Mouse (Mus musculus): ENCODE measurements at regions not wholly inside any gene's neighbourhood (a gene's known extent, or its start where the extent isn't known, plus 50 kb on each side); places are given as distances from the start of the nearest gene placed in this dataset.

DNA sequence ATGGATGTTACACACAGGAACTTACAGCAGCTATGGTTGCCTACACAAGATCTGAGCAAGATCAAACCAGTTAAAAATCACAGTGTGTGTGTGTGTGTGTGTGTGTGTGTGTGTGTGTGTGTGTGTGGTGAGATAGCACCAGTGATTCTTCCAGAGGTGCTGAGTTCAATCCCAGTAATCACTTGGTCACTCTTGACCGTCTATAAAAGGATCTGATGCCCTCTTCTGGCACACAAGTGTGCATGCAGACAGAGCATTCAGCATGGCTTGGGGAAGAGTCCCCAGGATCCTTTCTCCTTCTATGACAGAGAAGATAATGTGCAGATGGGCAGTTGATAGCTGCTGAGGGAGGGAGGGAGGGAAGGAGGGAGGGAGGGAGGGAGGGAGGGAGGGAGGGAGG, 274.4 kb upstream of the Pkn2 start:
- Histone ChIP-seq H3K9me3 (ENCODE audit: control insufficient read depth, low read length) (no peaks in the 10 kb centered on the region), H3K4me3 (ENCODE audit: low read depth, low read length) (no peak overlapping the region), H3K27ac (replicated peaks) (no peak overlapping the region), H3K36me3 (ENCODE audit: control insufficient read depth, insufficient read depth, low read length) (no peaks in the 10 kb centered on the region), H3K27me3 (ENCODE audit: control insufficient read depth, insufficient read depth, low read length) (no peaks in the 10 kb centered on the region), H3K4me1 (replicated peaks; ENCODE audit: control insufficient read depth, insufficient read depth) (no peaks in the 10 kb centered on the region), H3K9ac (ENCODE audit: low read length) (no peak overlapping the region), H3K4me2 (replicated peaks; ENCODE audit: low read depth) (no peak overlapping the region)
- DNase-seq (ENCODE audit: low spot score) (no peak), ATAC-seq (ENCODE audit: low FRiP score, low TSS enrichment) (no peak)
- TF ChIP-seq CTCF (IDR thresholded peaks at IDR 0.05; ENCODE audit: low read depth) (peak; percentile 57), EP300 (optimal IDR thresholded peaks at IDR 0.05) (no peak)
- 48% methylated on average over 1 of the region's 1 CpGs for WGBS

GRCm38 (mm10) chr3:143155556-143155955, 273.8 kb upstream of the Pkn2 start:
- Histone ChIP-seq H3K9me3 (ENCODE audit: control insufficient read depth, low read length) (no peaks in the 10 kb centered on the region), H3K4me1 (replicated peaks; ENCODE audit: control insufficient read depth, insufficient read depth) (no peaks in the 10 kb centered on the region), H3K9ac (ENCODE audit: low read length) (no peak overlapping the region), H3K27me3 (ENCODE audit: control insufficient read depth, insufficient read depth, low read length) (no peaks in the 10 kb centered on the region), H3K36me3 (ENCODE audit: control insufficient read depth, insufficient read depth, low read length) (no peaks in the 10 kb centered on the region), H3K4me2 (replicated peaks; ENCODE audit: low read depth) (no peak overlapping the region), H3K27ac (replicated peaks) (no peak overlapping the region), H3K4me3 (ENCODE audit: low read depth, low read length) (no peak overlapping the region)
- TF ChIP-seq EP300 (optimal IDR thresholded peaks at IDR 0.05): no peak
- no peak for TF ChIP-seq CTCF (IDR thresholded peaks at IDR 0.05; ENCODE audit: low read depth)
- WGBS: 61% methylated on average over 1 of the region's 1 CpGs
- DNase-seq (ENCODE audit: low spot score) (no peak), ATAC-seq (ENCODE audit: low FRiP score, low TSS enrichment) (no peak)

GRCm38 (mm10) chr3:143147471-143147870, 265.7 kb upstream of the Pkn2 start:
- Histone ChIP-seq H3K9me3 (ENCODE audit: control insufficient read depth, low read length) (no peaks in the 10 kb centered on the region), H3K4me1 (replicated peaks; ENCODE audit: control insufficient read depth, insufficient read depth) (no peaks in the 10 kb centered on the region), H3K36me3 (ENCODE audit: control insufficient read depth, insufficient read depth, low read length) (no peaks in the 10 kb centered on the region), H3K27me3 (ENCODE audit: control insufficient read depth, insufficient read depth, low read length) (no peaks in the 10 kb centered on the region), H3K27ac (replicated peaks) (no peak overlapping the region), H3K4me3 (ENCODE audit: low read depth, low read length) (no peak overlapping the region), H3K4me2 (replicated peaks; ENCODE audit: low read depth) (no peak overlapping the region), H3K9ac (ENCODE audit: low read length) (no peak overlapping the region)
- 77% methylated on average over 8 of the region's 8 CpGs for WGBS
- DNase-seq (ENCODE audit: low spot score): no peak
- ATAC-seq (ENCODE audit: low FRiP score, low TSS enrichment): no peak
- TF ChIP-seq EP300 (optimal IDR thresholded peaks at IDR 0.05) (no peak), CTCF (IDR thresholded peaks at IDR 0.05; ENCODE audit: low read depth) (no peak)

DNA sequence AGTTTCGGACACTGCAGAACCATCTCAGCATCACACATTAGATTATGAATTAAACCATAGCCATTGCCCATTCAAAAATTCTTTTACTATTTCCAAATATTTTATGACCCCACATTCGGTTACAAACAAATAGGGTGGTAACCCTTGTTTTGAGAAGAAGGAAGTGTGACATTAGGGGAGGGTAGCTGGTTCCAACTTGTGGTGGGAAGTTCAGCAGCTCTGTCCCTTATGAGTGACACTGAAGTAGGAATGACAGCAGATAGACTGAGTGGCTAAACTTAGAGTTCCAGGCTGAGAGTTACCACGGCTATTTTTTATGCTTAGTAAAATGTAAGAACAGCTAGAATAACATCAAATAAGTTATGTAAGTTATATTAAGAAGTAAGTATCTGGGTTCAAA, 257.1 kb upstream of the Pkn2 start:
- WGBS: 87% methylated on average over 3 of the region's 3 CpGs
- TF ChIP-seq EP300 (optimal IDR thresholded peaks at IDR 0.05) (no peak), CTCF (IDR thresholded peaks at IDR 0.05; ENCODE audit: low read depth) (no peak)
- H3K4me2 ChIP-seq (replicated peaks; ENCODE audit: low read depth): no peak overlapping the region
- H3K4me3 ChIP-seq (ENCODE audit: low read depth, low read length): no peak overlapping the region
- DNase-seq (ENCODE audit: low spot score) (no peak), ATAC-seq (ENCODE audit: low FRiP score, low TSS enrichment) (no peak)
- H3K9ac ChIP-seq (ENCODE audit: low read length): no peak overlapping the region
- H3K27me3 ChIP-seq (ENCODE audit: control insufficient read depth, insufficient read depth, low read length): no peaks in the 10 kb centered on the region
- H3K9me3 ChIP-seq (ENCODE audit: control insufficient read depth, low read length): no peaks in the 10 kb centered on the region
- no peak overlapping the region for H3K27ac ChIP-seq (replicated peaks)
- H3K36me3 ChIP-seq (ENCODE audit: control insufficient read depth, insufficient read depth, low read length): no peaks in the 10 kb centered on the region
- H3K4me1 ChIP-seq (replicated peaks; ENCODE audit: control insufficient read depth, insufficient read depth): no peaks in the 10 kb centered on the region

- 81% methylated on average over 2 of the region's 2 CpGs for WGBS
- Histone ChIP-seq H3K36me3 (ENCODE audit: control insufficient read depth, insufficient read depth, low read length) (no peaks in the 10 kb centered on the region), H3K9me3 (ENCODE audit: control insufficient read depth, low read length) (no peaks in the 10 kb centered on the region), H3K4me3 (ENCODE audit: low read depth, low read length) (no peak overlapping the region), H3K4me1 (replicated peaks; ENCODE audit: control insufficient read depth, insufficient read depth) (no peaks in the 10 kb centered on the region), H3K4me2 (replicated peaks; ENCODE audit: low read depth) (no peak overlapping the region), H3K9ac (ENCODE audit: low read length) (no peak overlapping the region), H3K27me3 (ENCODE audit: control insufficient read depth, insufficient read depth, low read length) (no peaks in the 10 kb centered on the region), H3K27ac (replicated peaks) (no peak overlapping the region)
- DNase-seq (ENCODE audit: low spot score) (no peak), ATAC-seq (ENCODE audit: low FRiP score, low TSS enrichment) (no peak)
- TF ChIP-seq EP300 (optimal IDR thresholded peaks at IDR 0.05) (no peak), CTCF (IDR thresholded peaks at IDR 0.05; ENCODE audit: low read depth) (no peak)
Observed at GRCm38 (mm10) chr3:143134528-143134927, 252.7 kb upstream of the Pkn2 start.

DNA sequence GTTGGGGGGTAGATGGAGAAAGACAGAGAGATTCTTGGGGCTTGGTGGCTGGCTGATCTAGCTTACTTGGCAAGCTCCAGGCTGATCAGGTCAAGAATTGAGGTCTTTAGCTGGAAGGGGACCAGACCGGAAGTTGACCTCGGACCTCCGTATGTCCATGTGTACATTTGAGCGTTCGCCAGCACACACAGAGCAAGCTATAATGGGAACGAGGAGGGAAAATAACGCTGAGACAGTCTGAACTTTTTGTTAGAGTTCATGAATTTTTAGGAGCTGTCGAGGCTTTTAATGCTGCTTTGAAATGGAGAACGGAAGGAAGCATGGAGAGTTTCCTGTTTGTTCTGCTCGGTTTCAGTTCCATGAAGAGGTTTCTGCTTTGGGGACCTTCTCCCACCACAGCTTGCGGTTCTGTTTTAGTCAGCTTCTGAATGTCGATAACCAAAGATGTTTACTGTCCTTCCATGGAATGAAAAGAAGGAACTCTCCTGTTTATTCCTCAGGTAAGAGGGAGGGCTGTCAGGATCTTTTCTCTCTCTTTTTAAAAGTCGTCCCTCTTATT, 226.0 kb upstream of the Pkn2 start:
- H3K4me2 ChIP-seq (replicated peaks; ENCODE audit: low read depth): no peak overlapping the region
- H3K27ac ChIP-seq (replicated peaks): 0 out of 2 replicates have a peak overlapping the region, but pooled peaks have one; percentile 8
- no peaks in the 10 kb centered on the region for H3K36me3 ChIP-seq (ENCODE audit: control insufficient read depth, insufficient read depth, low read length)
- no peaks in the 10 kb centered on the region for H3K9me3 ChIP-seq (ENCODE audit: control insufficient read depth, low read length)
- 43% methylated on average over 13 of the region's 13 CpGs for WGBS
- no peak for DNase-seq (ENCODE audit: low spot score)
- no peak overlapping the region for H3K9ac ChIP-seq (ENCODE audit: low read length)
- H3K4me1 ChIP-seq (replicated peaks; ENCODE audit: control insufficient read depth, insufficient read depth): no peaks in the 10 kb centered on the region
- TF ChIP-seq EP300 (optimal IDR thresholded peaks at IDR 0.05) (no peak), CTCF (IDR thresholded peaks at IDR 0.05; ENCODE audit: low read depth) (no peak)
- H3K4me3 ChIP-seq (ENCODE audit: low read depth, low read length): no peak overlapping the region
- no peak for ATAC-seq (ENCODE audit: low FRiP score, low TSS enrichment)
- no peaks in the 10 kb centered on the region for H3K27me3 ChIP-seq (ENCODE audit: control insufficient read depth, insufficient read depth, low read length)
